Mouse (Mus musculus) heart, postnatal 0 days (tissue): ENCODE data around the gene Gna11. TPM values are rescaled to one million over a fixed set of nuclear protein-coding genes. Genes with fewer than 3 reads are reported as not detected.

Source experiments
- ATAC-seq: fragments of 200-750 bp; cut with Nextera tagmentation; 2 replicates; pipeline ENCODE4 v1.8.0; 2017; ENCODE audit warnings: low read depth, moderate number of reproducible peaks, moderate library complexity; ENCODE audit not compliant: insufficient read depth
- DNase-seq: peaks from one replicate; pipeline ENCODE4 v3.0.0-alpha.2; 2016; ENCODE audit warnings: low spot score
- H3K27ac ChIP-seq: fragments of 300-500 bp; sonication (generic); 2 replicates; pipeline ENCODE4 v1.5.1; 2014; ENCODE audit warnings: low read depth, mild to moderate bottlenecking
- H3K27me3 ChIP-seq: fragments of 300-500 bp; sonication (generic); 2 replicates; pipeline ENCODE4 v1.6.1; 2014; ENCODE audit warnings: low read length, mixed read lengths; ENCODE audit not compliant: control insufficient read depth, insufficient read depth
- H3K36me3 ChIP-seq: fragments of 300-500 bp; sonication (generic); replicated peaks from 2 replicates; pipeline ENCODE4 v1.6.1; 2014; ENCODE audit warnings: low read length, mixed read lengths; ENCODE audit not compliant: control insufficient read depth, insufficient read depth
- H3K4me1 ChIP-seq: fragments of 300-500 bp; sonication (generic); 2 replicates; pipeline ENCODE4 v1.6.1; 2014; ENCODE audit warnings: antibody characterized with exemption; ENCODE audit not compliant: control insufficient read depth, insufficient read depth
- H3K4me2 ChIP-seq: fragments of 300-500 bp; sonication (generic); 2 replicates; pipeline ENCODE4 v1.6.1; 2014; ENCODE audit warnings: low read depth, mild to moderate bottlenecking, low read length, moderate library complexity
- H3K4me3 ChIP-seq: fragments of 300-500 bp; sonication (generic); 2 replicates; pipeline ENCODE4 v1.5.1; 2014; ENCODE audit warnings: low read depth, low read length
- H3K9ac ChIP-seq: fragments of 300-500 bp; sonication (generic); replicated peaks from 2 replicates; pipeline ENCODE4 v1.6.1; 2014; ENCODE audit warnings: low read depth, low read length, mixed read lengths
- H3K9me3 ChIP-seq: fragments of 300-500 bp; sonication (generic); replicated peaks from 2 replicates; pipeline ENCODE4 v1.6.1; 2016; ENCODE audit warnings: low read length; ENCODE audit not compliant: control insufficient read depth
- CTCF ChIP-seq: IDR thresholded peaks from 2 replicates; pipeline ENCODE4 v1.5.1; 2016; ENCODE audit warnings: antibody characterized with exemption, control low read depth, low read depth
- EP300 ChIP-seq: IDR thresholded peaks from 2 replicates; pipeline ENCODE4 v1.6.1; 2016; ENCODE audit warnings: antibody characterized with exemption, low read depth
- WGBS: fragments of 180-500 bp; shearing (Covaris S2); extraction: QIAGEN DNeasy Blood & Tissue Kit; methylation state at CpG from one replicate; pipeline ENCODE4 v1.1.7; 2014; 5-methylcytosine and 5-hydroxymethylcytosine counted together
- polyA plus RNA-seq: library from polyadenylated mRNA; unstranded; fragments of >200 nt; fragmentation: Nextera tagmentation; extraction: Ambion mirVana; gene quantifications from 2 replicates; pipeline ENCODE4 v1.2.1, GENCODE M21; 2015
- total RNA-seq: library from RNA; depleted of rRNA; stranded (reverse); fragments of >200 nt; gene quantifications from 2 replicates; pipeline ENCODE4 v1.2.3, GENCODE M21; 2014; ENCODE audit warnings: low replicate concordance

Gene Gna11
- total and polyA plus RNA-seq, 2 experiments from 2014 or later = 52.4 to 68.2 TPM

GRCm38 (mm10) chr10:81564216-81564615, 19.2 kb upstream of the Gna11 start:
- 2% methylated on average over 10 of the region's 10 CpGs for WGBS
- Histone ChIP-seq H3K36me3 (peaks cover 39% of the 10 kb centered on the region), H3K4me2 (peak overlapping the region; percentile 35), H3K9me3 (no peaks in the 10 kb centered on the region), H3K4me1 (peaks cover 33% of the 10 kb centered on the region), H3K9ac (no peak overlapping the region), H3K27ac (peak overlapping the region; percentile 47), H3K27me3 (no peaks in the 10 kb centered on the region), H3K4me3 (0 out of 2 replicates have a peak overlapping the region, but pooled peaks have one; percentile 2)
- DNase-seq (peak; percentile 53), ATAC-seq (peak; percentile 25)
- no peak for TF ChIP-seq CTCF
- no peak for TF ChIP-seq EP300

GRCm38 (mm10) chr10:81563481-81563880, 18.5 kb upstream of the Gna11 start:
- Histone ChIP-seq H3K4me2 (peak overlapping the region; percentile 35; the same call in 1 of the 2 replicates), H3K9me3 (no peaks in the 10 kb centered on the region), H3K9ac (no peak overlapping the region), H3K27ac (peak overlapping the region; percentile 47; the same call in 1 of the 2 replicates), H3K36me3 (peaks cover 39% of the 10 kb centered on the region), H3K27me3 (no peaks in the 10 kb centered on the region), H3K4me3 (no peak overlapping the region), H3K4me1 (peaks cover 26% of the 10 kb centered on the region)
- DNase-seq = no peak
- TF ChIP-seq EP300 = no peak
- no peak for TF ChIP-seq CTCF
- WGBS = 33% methylated on average over 6 of the region's 6 CpGs
- no peak for ATAC-seq

- WGBS = 78% methylated on average over 6 of the region's 6 CpGs
These were observed 17.4 kb upstream of the Gna11 start for GRCm38 (mm10) chr10:81562411-81562810.

GRCm38 (mm10) chr10:81560719-81561459, 15.9 kb upstream of the Gna11 start:
- no peak for TF ChIP-seq CTCF
- TF ChIP-seq EP300 = no peak
- peaks cover 26% of the 10 kb centered on the region for H3K36me3 ChIP-seq
- H3K4me1 ChIP-seq = peaks cover 23% of the 10 kb centered on the region
- DNase-seq (peak; percentile 56), ATAC-seq (no peak)
- H3K27me3 ChIP-seq = no peaks in the 10 kb centered on the region
- H3K4me3 ChIP-seq = peak overlapping the region; percentile 97
- WGBS = 11% methylated on average over 16 of the region's 16 CpGs
- peak overlapping the region; percentile 95 for H3K27ac ChIP-seq
- peak overlapping the region; percentile 95 for H3K9ac ChIP-seq
- peak overlapping the region; percentile 93 for H3K4me2 ChIP-seq
- H3K9me3 ChIP-seq = no peaks in the 10 kb centered on the region

More at GRCm38 (mm10) chr10:81562411-81562810, 17.4 kb upstream of the Gna11 start:
- DNase-seq (no peak), ATAC-seq (no peak)
- Histone ChIP-seq H3K27me3 (no peaks in the 10 kb centered on the region), H3K27ac (no peak overlapping the region), H3K4me3 (no peak overlapping the region), H3K9ac (peak overlapping the region; percentile 16; the same call in 1 of the 2 replicates), H3K4me2 (no peak overlapping the region), H3K4me1 (peaks cover 23% of the 10 kb centered on the region), H3K9me3 (no peaks in the 10 kb centered on the region), H3K36me3 (peaks cover 39% of the 10 kb centered on the region)
- TF ChIP-seq EP300 = no peak
- TF ChIP-seq CTCF = no peak

- H3K27ac ChIP-seq = peak overlapping the region; percentile 95
- ATAC-seq = peak; percentile 28
- no peaks in the 10 kb centered on the region for H3K27me3 ChIP-seq
- no peaks in the 10 kb centered on the region for H3K9me3 ChIP-seq
- peaks cover 23% of the 10 kb centered on the region for H3K4me1 ChIP-seq
- peak overlapping the region; percentile 93 for H3K4me2 ChIP-seq
- peaks cover 16% of the 10 kb centered on the region for H3K36me3 ChIP-seq
- H3K4me3 ChIP-seq = peak overlapping the region; percentile 97
- no peak for TF ChIP-seq CTCF
- no peak for TF ChIP-seq EP300
- peak overlapping the region; percentile 95 for H3K9ac ChIP-seq
- peak; percentile 47 for DNase-seq
- WGBS = 0% methylated on average over 29 of the region's 36 CpGs
These were observed 14.9 kb upstream of the Gna11 start for GRCm38 (mm10) chr10:81559627-81560539.
